Mouse (Mus musculus) kidney, embryonic 14.5 days (tissue): ENCODE results near the gene Pofut2. TPM values are rescaled to one million over a fixed set of nuclear protein-coding genes. Genes with fewer than 3 reads are reported as not detected.
A peak's percentile ranks its signal among the peaks of the same experiment; 100 is the strongest.

ENCODE experiments used
- ATAC-seq: fragments of 200-750 bp; cut with Nextera tagmentation; 2 replicates; pipeline ENCODE4 v1.8.0; 2017; ENCODE audit warnings: moderate number of reproducible peaks, mild to moderate bottlenecking, moderate TSS enrichment, moderate library complexity; ENCODE audit not compliant: low FRiP score, low TSS enrichment
- H3K27ac ChIP-seq: fragments of 300-500 bp; sonication (generic); 2 replicates; pipeline ENCODE4 v1.5.1; 2014; ENCODE audit warnings: low read depth, mild to moderate bottlenecking, low read length, moderate library complexity, mixed read lengths
- H3K27me3 ChIP-seq: fragments of 300-500 bp; sonication (generic); 2 replicates; pipeline ENCODE4 v1.6.1; 2014; ENCODE audit warnings: mild to moderate bottlenecking, low read length; ENCODE audit not compliant: control insufficient read depth, insufficient read depth
- H3K36me3 ChIP-seq: fragments of 300-500 bp; sonication (generic); 2 replicates; pipeline ENCODE4 v1.6.1; 2014; ENCODE audit warnings: low read length, mixed read lengths; ENCODE audit not compliant: control insufficient read depth, insufficient read depth
- H3K4me1 ChIP-seq: fragments of 300-500 bp; sonication (generic); 2 replicates; pipeline ENCODE4 v1.6.1; 2014; ENCODE audit warnings: low read length, mixed read lengths; ENCODE audit not compliant: control insufficient read depth, insufficient read depth
- H3K4me2 ChIP-seq: fragments of 300-500 bp; sonication (generic); replicated peaks from 2 replicates; pipeline ENCODE4 v1.6.1; 2014; ENCODE audit warnings: low read depth, mild to moderate bottlenecking, low read length
- H3K4me3 ChIP-seq: fragments of 300-500 bp; sonication (generic); 2 replicates; pipeline ENCODE4 v1.5.1; 2014; ENCODE audit warnings: mild to moderate bottlenecking, low read length
- H3K9ac ChIP-seq: fragments of 300-500 bp; sonication (generic); 2 replicates; pipeline ENCODE4 v1.6.1; 2014; ENCODE audit warnings: low read depth, mild to moderate bottlenecking, low read length, moderate library complexity
- H3K9me3 ChIP-seq: fragments of 300-500 bp; sonication (generic); 2 replicates; pipeline ENCODE4 v1.6.1; 2016; ENCODE audit warnings: low read length; ENCODE audit not compliant: control insufficient read depth
- WGBS: fragments of 180-500 bp; shearing (Covaris S2); extraction: QIAGEN DNeasy Blood & Tissue Kit; methylation state at CpG from one replicate; pipeline ENCODE4 v1.1.7; 2014; 5-methylcytosine and 5-hydroxymethylcytosine counted together
- polyA plus RNA-seq: library from polyadenylated mRNA; unstranded; fragments of >200 nt; fragmentation: Nextera tagmentation; extraction: Ambion mirVana; gene quantifications from 2 replicates; pipeline ENCODE4 v1.2.1, GENCODE M21; 2014

Gene Pofut2
- polyA plus RNA-seq, 1 experiment from 2014 or later = 112 TPM

DNA sequence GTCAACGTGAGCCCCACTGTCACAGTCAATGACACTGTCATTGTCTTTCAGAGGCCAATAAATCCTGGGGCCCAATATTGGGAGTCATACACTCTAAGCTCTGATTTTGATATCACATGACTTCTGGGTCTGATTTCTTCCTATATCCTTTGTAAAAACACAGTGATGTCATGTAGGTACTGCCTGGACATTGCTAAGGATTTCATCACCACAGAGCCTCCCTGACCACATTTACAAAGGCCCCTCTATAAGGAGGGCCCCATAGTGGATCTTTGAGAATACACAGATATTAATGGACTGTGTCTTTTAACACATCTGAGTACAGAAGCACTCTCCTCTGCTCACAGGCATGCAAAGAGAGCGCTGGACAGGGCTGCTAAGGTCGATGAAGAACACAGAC lies 16.6 kb upstream of the Pofut2 start:
- Histone ChIP-seq H3K27ac (no peak overlapping the region), H3K4me3 (no peak overlapping the region), H3K9me3 (no peaks in the 10 kb centered on the region), H3K4me1 (peaks cover 3% of the 10 kb centered on the region; the same call in 1 of the 2 replicates), H3K9ac (no peak overlapping the region), H3K27me3 (no peaks in the 10 kb centered on the region), H3K36me3 (no peaks in the 10 kb centered on the region), H3K4me2 (no peak overlapping the region)
- WGBS = 83% methylated on average over 3 of the region's 3 CpGs
- ATAC-seq = no peak

DNA sequence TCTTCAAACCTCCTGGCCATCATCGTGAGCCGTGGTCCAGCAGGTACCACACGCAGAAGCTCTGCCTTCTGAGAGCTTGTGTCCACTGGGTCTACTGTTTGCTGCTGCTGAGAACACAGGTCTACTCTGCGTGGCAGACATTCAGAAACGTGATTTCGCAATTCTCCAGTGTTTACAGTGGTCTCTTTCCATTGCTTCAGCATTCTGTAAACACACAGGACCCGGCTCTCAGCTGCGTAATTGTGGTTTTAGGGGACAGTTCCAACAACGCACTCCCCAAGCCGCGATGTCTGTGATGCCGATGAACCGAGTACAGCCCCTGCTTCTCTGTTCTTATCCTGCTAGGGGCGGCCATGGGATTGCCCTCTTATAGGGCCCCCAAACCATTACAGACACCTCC lies 16.1 kb upstream of the Pofut2 start:
- Histone ChIP-seq H3K27ac (no peak overlapping the region), H3K36me3 (no peaks in the 10 kb centered on the region), H3K4me1 (peaks cover 8% of the 10 kb centered on the region), H3K9me3 (no peaks in the 10 kb centered on the region), H3K9ac (no peak overlapping the region), H3K27me3 (no peaks in the 10 kb centered on the region), H3K4me2 (no peak overlapping the region), H3K4me3 (no peak overlapping the region)
- 85% methylated on average over 14 of the region's 14 CpGs for WGBS
- no peak for ATAC-seq

DNA sequence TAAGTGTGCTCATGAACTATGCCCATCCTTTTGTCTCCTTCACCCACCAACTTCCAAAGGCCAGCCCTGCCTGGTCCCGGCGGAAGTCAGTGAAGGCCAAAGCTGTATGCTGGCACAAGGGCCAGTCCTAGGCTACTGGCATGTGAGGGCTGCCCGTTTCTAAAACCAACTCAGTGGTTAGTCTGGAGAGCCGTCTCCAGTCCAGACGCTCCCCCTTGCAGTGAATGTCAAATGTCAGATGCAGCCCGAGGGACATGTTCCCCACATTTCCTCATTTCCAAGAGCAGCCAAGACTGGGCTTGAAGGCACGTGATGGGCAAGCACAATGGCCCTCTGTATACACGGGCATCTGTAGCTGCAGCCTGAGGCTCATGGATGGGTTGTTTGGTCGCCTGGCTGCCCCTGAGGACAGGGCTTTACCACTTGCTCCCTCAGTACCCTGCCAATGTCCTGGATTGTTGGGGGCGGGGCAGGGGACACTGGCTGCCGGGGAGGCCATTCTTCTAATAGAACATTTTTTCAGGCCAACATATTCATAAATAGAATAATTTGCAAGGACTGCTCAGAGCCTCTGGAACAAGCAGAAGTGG lies 15.4 kb upstream of the Pofut2 start:
- no peak for ATAC-seq
- H3K27me3 ChIP-seq = no peaks in the 10 kb centered on the region
- 77% methylated on average over 11 of the region's 11 CpGs for WGBS

DNA sequence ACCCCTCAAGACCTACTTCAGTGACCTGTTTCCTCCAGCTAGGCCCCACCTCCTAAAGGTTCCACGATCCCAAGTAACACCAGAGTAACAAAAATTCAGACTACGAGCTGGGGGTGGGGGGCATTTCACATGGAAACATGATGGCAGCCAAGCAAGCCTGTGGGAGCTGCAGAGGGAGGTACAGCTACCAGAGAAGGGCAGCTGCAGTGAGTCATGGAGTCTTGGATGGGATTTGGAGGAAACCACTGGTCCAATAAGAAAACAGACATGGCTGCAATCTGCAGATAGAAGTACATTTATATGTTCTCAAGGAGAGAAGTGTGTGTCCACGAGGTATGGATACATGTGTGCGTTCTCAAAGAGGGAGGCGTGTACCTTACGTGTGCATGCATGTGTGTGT lies 14.2 kb upstream of the Pofut2 start:
- Histone ChIP-seq H3K36me3 (no peaks in the 10 kb centered on the region), H3K4me2 (no peak overlapping the region), H3K4me3 (no peak overlapping the region), H3K27ac (no peak overlapping the region), H3K27me3 (no peaks in the 10 kb centered on the region), H3K9ac (no peak overlapping the region), H3K9me3 (no peaks in the 10 kb centered on the region), H3K4me1 (peaks cover 11% of the 10 kb centered on the region)
- no peak for ATAC-seq
- WGBS = 89% methylated on average over 6 of the region's 6 CpGs

More for the DNA sequence above, 15.4 kb upstream of the Pofut2 start:
- H3K4me2 ChIP-seq = no peak overlapping the region
- H3K4me3 ChIP-seq = no peak overlapping the region
- H3K4me1 ChIP-seq = peaks cover 11% of the 10 kb centered on the region
- no peaks in the 10 kb centered on the region for H3K9me3 ChIP-seq
- H3K27ac ChIP-seq = no peak overlapping the region
- no peaks in the 10 kb centered on the region for H3K36me3 ChIP-seq
- no peak overlapping the region for H3K9ac ChIP-seq

DNA sequence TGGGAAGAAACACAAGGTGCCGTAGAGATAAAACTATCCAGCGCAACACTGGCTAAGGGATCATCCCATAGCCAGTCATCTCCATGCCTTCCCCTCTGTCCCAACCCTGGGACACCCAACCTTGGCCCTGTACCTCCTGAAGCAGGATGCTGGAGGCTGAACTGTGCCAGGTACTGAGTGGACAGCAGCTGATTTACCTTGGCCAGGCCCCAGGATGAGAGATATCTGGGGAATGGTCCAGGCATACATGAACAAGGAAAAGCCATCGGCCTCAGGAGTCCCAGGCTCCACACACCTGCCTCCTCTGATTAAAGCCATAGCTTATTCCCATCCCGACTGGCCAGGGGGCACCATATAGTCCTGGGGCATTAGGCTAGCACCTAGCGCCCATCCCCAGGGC lies 12.0 kb upstream of the Pofut2 start:
- Histone ChIP-seq H3K9me3 (no peaks in the 10 kb centered on the region), H3K27ac (no peak overlapping the region), H3K27me3 (no peaks in the 10 kb centered on the region), H3K36me3 (no peaks in the 10 kb centered on the region), H3K4me3 (no peak overlapping the region), H3K9ac (no peak overlapping the region), H3K4me1 (peaks cover 17% of the 10 kb centered on the region), H3K4me2 (no peak overlapping the region)
- 86% methylated on average over 5 of the region's 5 CpGs for WGBS
- ATAC-seq = no peak

DNA sequence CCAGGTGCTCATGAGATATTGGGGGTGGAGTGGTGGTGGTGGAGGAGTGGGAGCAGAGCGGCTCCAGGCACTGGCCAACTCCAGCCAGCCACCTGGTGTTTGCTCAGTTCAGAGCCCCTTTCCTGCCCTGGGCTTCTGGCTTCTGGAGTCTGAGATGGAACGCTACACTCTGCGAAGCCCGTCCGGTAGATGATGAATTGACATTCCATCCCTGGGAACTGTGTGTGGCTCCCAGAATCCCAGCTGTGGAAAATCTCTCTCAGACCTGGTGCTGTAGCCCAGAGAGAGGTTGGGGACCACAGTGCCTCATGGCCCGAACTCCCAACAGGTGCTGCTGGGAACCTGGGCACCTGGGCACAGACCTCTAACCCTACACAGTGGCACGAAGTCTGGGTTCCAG lies 11.3 kb upstream of the Pofut2 start:
- Histone ChIP-seq H3K9me3 (no peaks in the 10 kb centered on the region), H3K9ac (no peak overlapping the region), H3K4me2 (no peak overlapping the region), H3K27ac (no peak overlapping the region), H3K27me3 (no peaks in the 10 kb centered on the region), H3K36me3 (no peaks in the 10 kb centered on the region), H3K4me3 (no peak overlapping the region), H3K4me1 (peaks cover 23% of the 10 kb centered on the region)
- WGBS = 46% methylated on average over 7 of the region's 7 CpGs
- ATAC-seq = 0 out of 2 replicates have a peak, but pooled peaks have one; percentile 13

DNA sequence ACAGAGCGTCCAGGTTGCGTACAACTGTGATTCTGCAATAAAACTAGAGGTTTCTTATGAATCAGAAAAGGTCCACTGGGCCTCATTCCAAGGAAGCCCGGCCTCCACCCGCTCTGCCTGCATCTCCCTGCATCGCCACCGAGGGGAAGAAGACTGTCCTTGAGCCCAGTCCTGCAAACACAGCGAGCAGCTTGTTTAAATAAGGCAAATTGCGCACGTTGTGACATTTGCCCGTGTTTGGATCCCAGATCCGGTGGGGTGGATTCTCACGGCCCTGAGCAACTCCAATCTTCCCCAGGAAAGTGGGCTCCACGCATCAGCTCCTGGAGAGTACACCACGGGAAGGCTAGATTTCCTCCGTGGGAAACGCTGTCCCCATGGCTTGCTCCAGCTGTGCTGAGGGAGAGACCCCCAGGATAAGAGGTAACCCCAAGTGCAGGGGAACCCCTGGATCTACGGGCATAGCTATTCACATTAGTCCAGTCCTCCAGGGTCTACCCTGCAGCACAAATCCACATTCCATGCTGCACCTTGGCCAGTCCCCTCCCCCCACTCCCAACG lies 7.7 kb upstream of the Pofut2 start:
- Histone ChIP-seq H3K4me3 (no peak overlapping the region), H3K4me1 (peaks cover 24% of the 10 kb centered on the region), H3K4me2 (peak overlapping the region; percentile 1; the same call in 1 of the 2 replicates), H3K9ac (0 out of 2 replicates have a peak overlapping the region, but pooled peaks have one; percentile 18), H3K9me3 (no peaks in the 10 kb centered on the region), H3K27ac (peak overlapping the region; percentile 51; the same call in 1 of the 2 replicates), H3K36me3 (no peaks in the 10 kb centered on the region), H3K27me3 (no peaks in the 10 kb centered on the region)
- no peak for ATAC-seq
- WGBS = 61% methylated on average over 18 of the region's 18 CpGs

DNA sequence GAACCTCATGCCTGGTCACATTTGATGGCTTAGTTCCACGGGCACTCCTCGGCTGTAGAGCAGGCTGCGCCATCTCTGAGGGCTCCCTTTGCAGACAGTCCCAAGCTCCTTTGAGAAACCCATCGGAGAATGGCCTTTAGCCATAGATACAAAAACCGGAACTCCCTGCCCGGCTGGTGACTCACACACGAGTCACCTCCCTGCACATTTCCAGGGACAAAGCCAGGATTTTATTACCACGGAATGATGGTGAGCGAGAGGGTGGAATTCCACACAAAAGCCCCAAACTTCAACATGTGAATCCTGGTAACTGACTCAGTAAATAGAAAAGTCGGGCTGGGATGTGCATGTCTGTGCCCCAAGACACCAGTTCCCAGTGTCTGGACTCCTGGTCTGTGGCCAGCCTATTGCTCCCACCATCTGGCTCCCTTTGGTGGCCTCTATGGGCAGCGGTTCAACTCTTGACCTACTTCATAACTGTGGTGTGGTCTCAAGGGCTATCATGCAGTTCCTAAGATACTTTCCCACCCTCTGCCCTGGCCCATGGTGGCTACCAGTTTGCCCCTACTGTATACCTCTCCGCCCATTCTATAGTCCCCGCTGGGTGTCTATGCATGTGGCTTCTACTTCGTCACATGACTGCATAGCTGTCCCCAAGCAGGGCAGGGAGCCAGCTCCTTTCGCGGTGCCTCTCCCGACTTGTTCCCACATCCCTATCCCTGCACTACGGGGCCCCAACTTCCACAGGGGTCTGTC lies 7.1 kb upstream of the Pofut2 start:
- no peaks in the 10 kb centered on the region for H3K27me3 ChIP-seq
- H3K27ac ChIP-seq = peak overlapping the region; percentile 51; the same call in 1 of the 2 replicates
- H3K9ac ChIP-seq = no peak overlapping the region
- no peaks in the 10 kb centered on the region for H3K36me3 ChIP-seq
- WGBS = 70% methylated on average over 18 of the region's 18 CpGs
- H3K4me1 ChIP-seq = peaks cover 24% of the 10 kb centered on the region
- peak; percentile 34; the same call in 1 of the 2 replicates for ATAC-seq
- H3K9me3 ChIP-seq = no peaks in the 10 kb centered on the region
- H3K4me2 ChIP-seq = peak overlapping the region; percentile 1; the same call in 1 of the 2 replicates
- no peak overlapping the region for H3K4me3 ChIP-seq

DNA sequence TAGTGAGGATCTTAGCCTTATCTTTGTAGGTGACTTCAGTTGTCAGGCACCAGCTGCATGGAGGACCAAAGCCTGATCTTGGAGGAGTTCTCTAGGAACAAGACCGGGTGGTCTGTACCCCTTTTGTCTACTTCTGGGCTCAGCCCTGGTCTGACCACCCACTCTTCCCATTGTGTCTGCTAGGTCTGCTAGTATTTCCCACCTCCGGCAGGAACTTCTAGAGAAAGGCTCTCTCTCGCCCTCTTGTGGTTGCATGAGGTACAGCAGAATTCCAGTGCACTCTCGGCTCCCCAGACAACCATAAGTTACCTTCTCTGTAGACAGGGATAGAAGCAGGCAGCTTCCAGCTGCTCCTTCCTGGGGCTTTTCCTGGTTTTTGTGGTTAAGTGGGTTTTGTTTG lies 6.2 kb upstream of the Pofut2 start:
- no peaks in the 10 kb centered on the region for H3K27me3 ChIP-seq
- peak overlapping the region; percentile 42; the same call in 1 of the 2 replicates for H3K27ac ChIP-seq
- no peaks in the 10 kb centered on the region for H3K36me3 ChIP-seq
- WGBS = 0% methylated on average over 4 of the region's 4 CpGs
- peak; percentile 45 for ATAC-seq
- H3K4me3 ChIP-seq = no peak overlapping the region
- no peak overlapping the region for H3K4me2 ChIP-seq
- H3K9me3 ChIP-seq = no peaks in the 10 kb centered on the region
- no peak overlapping the region for H3K9ac ChIP-seq
- peaks cover 20% of the 10 kb centered on the region for H3K4me1 ChIP-seq
